Mouse (Mus musculus): ENCODE measurements around the gene Slc25a35.

The Slc25a35 gene

GRCm38 (mm10) chr11:68967337-68968282, at the start of gene Slc25a35:
Slc25a35 (plus strand) TSS chr11:68968131.
- no peak; the same call in 1 of the 2 replicates for TF ChIP-seq GATA4 (IDR thresholded peaks at IDR 0.05; ENCODE audit: insufficient replicate concordance, low read length)

GRCm38 (mm10) chr11:68923191-68923590, 44.7 kb upstream of the Slc25a35 start:
- TF ChIP-seq GATA4 (IDR thresholded peaks at IDR 0.05; ENCODE audit: insufficient replicate concordance, low read length): no peak

- no peak for TF ChIP-seq GATA4 (IDR thresholded peaks at IDR 0.05; ENCODE audit: insufficient replicate concordance, low read length)
Observed at GRCm38 (mm10) chr11:68924749-68925148, 43.2 kb upstream of the Slc25a35 start.

GRCm38 (mm10) chr11:68926981-68927380, 41.0 kb upstream of the Slc25a35 start, which contains the start of gene Odf4:
Odf4 (minus strand) TSS chr11:68927081.
- TF ChIP-seq GATA4 (IDR thresholded peaks at IDR 0.05; ENCODE audit: insufficient replicate concordance, low read length): no peak

- TF ChIP-seq GATA4 (IDR thresholded peaks at IDR 0.05; ENCODE audit: insufficient replicate concordance, low read length): no peak
Observed at GRCm38 (mm10) chr11:68929947-68930346, 38.0 kb upstream of the Slc25a35 start.

- no peak for TF ChIP-seq GATA4 (IDR thresholded peaks at IDR 0.05; ENCODE audit: insufficient replicate concordance, low read length)
Observed at GRCm38 (mm10) chr11:68933885-68934507, 33.9 kb upstream of the Slc25a35 start.

- TF ChIP-seq GATA4 (IDR thresholded peaks at IDR 0.05; ENCODE audit: insufficient replicate concordance, low read length): no peak
Observed at GRCm38 (mm10) chr11:68939451-68940304, 28.3 kb upstream of the Slc25a35 start.

GRCm38 (mm10) chr11:68940516-68940915, 27.4 kb upstream of the Slc25a35 start:
- no peak for TF ChIP-seq GATA4 (IDR thresholded peaks at IDR 0.05; ENCODE audit: insufficient replicate concordance, low read length)

- no peak for TF ChIP-seq GATA4 (IDR thresholded peaks at IDR 0.05; ENCODE audit: insufficient replicate concordance, low read length)
Observed at GRCm38 (mm10) chr11:68942731-68943130, 25.2 kb upstream of the Slc25a35 start.

GRCm38 (mm10) chr11:68945245-68945644, 22.7 kb upstream of the Slc25a35 start:
- no peak for TF ChIP-seq GATA4 (IDR thresholded peaks at IDR 0.05; ENCODE audit: insufficient replicate concordance, low read length)

- TF ChIP-seq GATA4 (IDR thresholded peaks at IDR 0.05; ENCODE audit: insufficient replicate concordance, low read length): no peak
Observed at GRCm38 (mm10) chr11:68946001-68946400, 21.9 kb upstream of the Slc25a35 start.

- TF ChIP-seq GATA4 (IDR thresholded peaks at IDR 0.05; ENCODE audit: insufficient replicate concordance, low read length): no peak
Observed at GRCm38 (mm10) chr11:68946806-68947440, 21.0 kb upstream of the Slc25a35 start.

- TF ChIP-seq GATA4 (IDR thresholded peaks at IDR 0.05; ENCODE audit: insufficient replicate concordance, low read length): no peak
Observed at GRCm38 (mm10) chr11:68947542-68947993, 20.4 kb upstream of the Slc25a35 start.

GRCm38 (mm10) chr11:68953903-68954302, 14.0 kb upstream of the Slc25a35 start:
- TF ChIP-seq GATA4 (IDR thresholded peaks at IDR 0.05; ENCODE audit: insufficient replicate concordance, low read length): no peak

GRCm38 (mm10) chr11:68954408-68954807, 13.5 kb upstream of the Slc25a35 start:
- no peak for TF ChIP-seq GATA4 (IDR thresholded peaks at IDR 0.05; ENCODE audit: insufficient replicate concordance, low read length)

All from liver, adult (tissue).